Mouse (Mus musculus) lung, postnatal 14 days (tissue): ENCODE data around the gene Itgav.
A peak's percentile ranks its signal among the peaks of the same experiment; 100 is the strongest.

Source experiments
- DNase-seq: peaks from one replicate; pipeline ENCODE4 v3.0.0; 2021

Itgav gene

DNA sequence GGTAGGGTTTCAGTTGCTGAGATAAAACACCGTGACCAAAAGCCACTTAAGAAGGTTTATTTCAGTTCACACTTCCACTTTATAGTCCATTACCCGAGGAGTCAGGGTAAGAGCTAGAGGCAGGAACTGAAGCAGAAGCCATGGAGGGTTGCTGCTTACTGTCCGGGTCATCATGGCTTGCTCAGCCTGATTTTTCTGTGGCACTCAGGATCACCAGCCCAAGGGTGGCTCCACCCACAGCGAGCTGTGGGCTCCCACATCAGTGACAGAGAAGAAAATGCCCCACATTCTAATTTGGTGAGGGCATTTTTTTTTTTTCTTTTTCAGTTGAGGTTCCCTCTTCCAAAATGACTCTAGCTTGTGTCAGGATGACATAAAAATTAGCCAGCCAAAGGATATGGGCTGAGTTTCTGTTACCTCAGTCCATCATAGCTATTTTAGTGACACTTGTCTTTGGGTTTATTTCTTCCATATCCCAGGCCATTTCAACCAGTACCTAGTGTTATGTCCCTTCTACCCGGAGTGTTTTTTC is 30.2 kb downstream of the Itgav start:
- no peak for DNase-seq

DNA sequence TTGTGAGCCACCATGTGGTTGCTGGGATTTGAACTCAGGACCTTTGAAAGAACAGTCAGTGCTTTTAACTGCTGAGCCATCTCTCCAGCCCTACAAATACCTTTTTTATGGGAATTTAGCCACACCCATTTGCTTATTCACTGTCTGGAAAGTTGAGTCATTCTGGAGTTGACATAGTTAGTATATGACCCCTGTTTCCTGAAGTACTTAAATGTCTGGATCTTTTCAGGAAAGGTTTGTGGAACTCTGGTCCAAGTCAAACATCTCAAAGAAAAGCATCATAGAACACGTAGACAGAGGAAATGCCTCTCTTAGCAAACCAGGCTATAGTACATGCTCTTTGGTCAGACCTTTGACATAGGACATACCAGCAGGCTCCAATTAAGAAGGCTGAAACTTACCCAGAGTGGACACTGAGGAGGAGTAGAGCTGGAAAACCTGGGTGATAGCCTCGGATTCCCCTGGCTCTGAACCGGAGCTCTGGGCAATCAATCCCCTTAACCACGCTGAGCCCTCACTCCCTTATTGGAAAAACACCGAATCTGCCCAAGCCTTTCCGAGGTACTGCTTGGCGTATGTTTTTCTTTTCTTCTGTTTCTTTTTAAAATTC is 34.5 kb downstream of the Itgav start:
- no peak for DNase-seq

DNA sequence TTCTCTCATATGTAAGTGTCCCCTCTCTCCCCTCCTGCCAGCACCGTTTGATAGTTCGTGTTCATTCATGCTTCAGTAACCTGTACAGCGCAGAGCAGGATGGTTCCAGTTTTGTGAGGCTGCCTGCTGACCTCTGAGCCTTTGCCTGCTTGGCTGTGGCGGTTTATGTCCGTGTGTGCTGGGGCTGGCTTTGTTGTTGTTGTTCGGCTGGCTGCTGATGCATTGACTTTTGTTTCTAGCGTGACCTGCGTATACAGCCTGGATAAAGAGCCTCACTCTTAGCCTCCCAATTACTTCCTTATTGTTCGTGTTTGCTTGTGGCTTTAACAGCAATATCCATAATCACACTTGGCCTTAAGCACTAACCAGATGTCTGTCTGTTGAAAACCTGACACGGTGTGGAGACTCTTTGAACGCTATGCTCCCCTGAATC is 35.0 kb downstream of the Itgav start:
- no peak for DNase-seq

GRCm38 (mm10) chr2:83759667-83760066 is 35.5 kb downstream of the Itgav start:
- DNase-seq: no peak

- DNase-seq: no peak
Measured at GRCm38 (mm10) chr2:83760112-83760511, 35.9 kb downstream of the Itgav start.

- no peak for DNase-seq
Measured at GRCm38 (mm10) chr2:83761506-83761905, 37.3 kb downstream of the Itgav start.

DNA sequence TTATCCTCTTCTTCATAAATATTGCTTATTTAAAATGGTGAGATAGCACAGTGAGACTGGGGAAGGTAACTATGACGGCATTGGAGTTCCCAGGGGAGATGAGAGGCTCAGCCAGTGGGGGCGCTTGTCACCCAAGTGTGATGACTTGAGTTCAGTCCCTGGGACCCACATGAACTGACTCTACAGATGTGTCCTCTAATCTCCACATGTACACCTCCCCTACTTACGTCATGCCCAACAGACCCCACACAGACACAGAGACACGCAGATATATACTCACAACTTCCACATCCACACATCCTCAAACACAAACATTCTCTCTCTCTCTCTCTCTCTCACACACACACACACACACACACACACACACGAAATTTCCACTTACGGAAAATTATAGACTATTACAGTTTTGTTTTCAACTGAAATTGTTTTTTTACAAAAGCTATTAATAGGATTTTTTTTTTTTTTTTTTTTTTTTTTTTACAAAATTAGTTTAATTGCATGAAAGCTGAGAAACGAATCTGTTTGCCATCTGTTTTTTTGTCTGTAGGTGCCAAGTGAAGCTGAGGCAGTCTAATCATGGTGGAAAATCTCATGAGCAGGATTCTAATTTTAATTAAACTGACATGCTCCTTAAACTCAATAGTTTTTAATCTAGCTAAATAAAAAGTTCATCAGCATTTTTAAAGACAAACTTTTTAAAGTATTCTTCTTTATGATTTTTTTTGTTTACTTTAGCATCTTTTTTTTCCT is 38.1 kb downstream of the Itgav start:
- no peak for DNase-seq

DNA sequence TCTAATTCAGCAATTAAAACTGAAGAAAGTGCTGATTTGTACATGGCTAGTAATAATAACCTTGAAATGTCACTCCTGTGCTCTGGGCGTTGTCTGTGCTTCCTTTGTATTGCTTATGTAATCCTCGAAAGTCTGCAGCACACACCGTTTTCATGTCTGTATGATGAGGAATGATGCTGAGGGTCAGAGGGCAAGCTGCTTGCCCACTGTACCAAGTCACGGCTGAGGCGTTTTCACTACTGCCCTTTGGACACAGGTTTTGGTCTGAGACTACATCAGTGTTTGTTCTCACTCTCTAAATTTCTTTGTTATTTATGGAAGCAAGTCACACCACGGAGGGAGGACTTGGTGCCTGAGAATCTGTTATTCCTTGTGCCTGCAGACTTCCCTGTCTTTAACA is 41.9 kb downstream of the Itgav start:
- DNase-seq: no peak

- no peak for DNase-seq
Measured at GRCm38 (mm10) chr2:83766878-83767277, 42.7 kb downstream of the Itgav start.

DNA sequence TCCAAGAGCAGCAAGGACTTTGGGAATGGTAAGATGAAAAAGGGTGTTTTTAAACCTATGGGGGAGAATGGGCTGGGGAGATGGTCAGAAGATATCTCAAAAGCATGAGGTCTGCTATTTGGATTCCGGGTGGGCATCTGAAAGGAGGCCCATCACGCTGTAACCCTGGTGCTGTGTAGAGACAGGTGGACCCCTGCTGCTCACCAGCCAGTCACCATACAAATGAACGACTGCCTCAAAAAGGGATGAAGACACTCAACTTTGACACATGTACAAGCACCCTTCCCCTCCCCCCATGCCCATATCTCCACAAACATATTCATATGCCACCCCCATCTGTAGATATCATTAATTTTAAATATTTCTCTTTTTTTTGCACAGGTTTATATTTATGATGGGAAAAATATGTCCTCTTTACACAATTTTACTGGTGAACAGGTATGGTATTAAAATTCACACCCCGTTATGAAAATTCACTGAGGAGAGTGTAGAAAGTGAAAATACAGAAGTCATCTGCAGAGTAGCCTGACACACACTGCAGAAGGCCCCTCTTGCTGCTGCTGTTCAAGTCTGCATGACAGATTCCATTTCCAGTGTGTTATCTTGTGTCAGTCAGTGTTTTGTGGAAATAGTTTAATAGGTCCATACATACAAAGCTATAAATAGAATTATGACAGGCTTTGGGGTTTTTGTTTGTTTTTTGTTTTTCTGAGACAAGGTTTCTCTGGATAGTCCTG is 44.3 kb downstream of the Itgav start:
- no peak for DNase-seq

DNA sequence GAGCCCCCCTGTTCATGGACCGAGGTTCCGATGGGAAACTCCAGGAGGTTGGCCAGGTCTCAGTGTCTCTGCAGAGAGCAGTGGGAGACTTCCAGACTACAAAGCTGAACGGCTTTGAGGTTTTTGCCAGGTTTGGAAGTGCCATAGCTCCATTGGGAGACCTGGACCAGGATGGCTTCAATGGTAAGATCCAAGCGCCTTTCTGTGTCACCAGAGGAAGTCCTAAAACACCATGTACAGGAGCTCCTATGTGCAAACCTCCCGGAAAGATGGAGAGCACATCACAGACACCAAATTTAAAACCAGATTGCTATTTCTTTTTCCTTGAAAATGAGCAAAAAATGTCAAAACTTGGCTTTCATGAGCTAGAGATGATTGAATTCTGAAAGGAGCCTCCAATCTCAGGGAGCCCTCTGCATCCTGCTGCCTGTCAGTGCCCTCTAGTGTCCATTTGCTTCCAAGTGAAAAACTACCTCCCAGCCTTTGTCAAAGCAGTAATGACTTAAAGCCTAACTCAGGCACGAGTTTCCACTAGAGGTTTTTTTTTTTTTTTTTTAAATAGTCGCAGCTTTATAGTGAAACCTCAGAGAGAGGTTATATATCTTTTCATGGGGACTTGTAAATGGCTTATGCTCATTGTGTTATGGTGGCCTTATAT is 47.1 kb downstream of the Itgav start:
- peak; percentile 73 for DNase-seq

GRCm38 (mm10) chr2:83791330-83792073 is 67.3 kb downstream of the Itgav start:
- DNase-seq: no peak

DNA sequence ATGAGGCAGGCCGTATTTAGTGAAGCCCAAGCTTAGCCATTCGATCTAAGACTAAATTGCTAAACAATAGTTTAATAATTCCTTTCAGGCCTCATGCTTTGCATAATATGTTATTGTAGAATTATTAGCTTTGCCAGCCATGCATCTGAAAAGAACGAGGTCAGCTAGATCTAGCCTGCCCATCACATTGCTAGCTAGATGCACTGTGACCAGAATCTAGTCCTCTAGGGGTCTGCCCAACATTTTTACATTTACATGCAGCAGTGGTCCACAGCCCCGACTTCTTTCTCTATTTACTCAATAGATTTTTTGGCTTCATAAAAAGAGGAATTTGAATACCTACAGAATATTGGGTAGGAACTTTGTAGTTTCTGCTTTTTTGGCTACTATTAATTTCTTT is 67.9 kb downstream of the Itgav start:
- no peak for DNase-seq

DNA sequence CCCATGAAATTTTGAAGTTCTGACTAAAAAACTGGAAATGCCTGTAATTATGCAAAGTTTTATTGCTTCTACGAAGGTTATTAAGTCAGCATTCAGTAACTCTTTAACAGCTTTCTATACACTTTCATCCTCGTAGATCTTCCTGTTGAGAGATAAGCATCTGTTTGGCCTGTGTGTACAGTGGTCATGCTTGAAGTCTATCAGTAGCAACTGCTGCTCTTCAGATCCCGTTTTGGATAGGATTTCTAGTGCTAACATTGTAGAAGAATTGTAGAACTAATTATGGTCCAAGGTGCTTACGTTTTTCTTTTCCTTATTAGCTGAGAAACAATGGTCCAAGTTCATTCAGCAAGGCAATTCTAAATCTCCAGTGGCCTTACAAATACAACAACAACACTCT is 71.6 kb downstream of the Itgav start:
- DNase-seq: no peak

DNA sequence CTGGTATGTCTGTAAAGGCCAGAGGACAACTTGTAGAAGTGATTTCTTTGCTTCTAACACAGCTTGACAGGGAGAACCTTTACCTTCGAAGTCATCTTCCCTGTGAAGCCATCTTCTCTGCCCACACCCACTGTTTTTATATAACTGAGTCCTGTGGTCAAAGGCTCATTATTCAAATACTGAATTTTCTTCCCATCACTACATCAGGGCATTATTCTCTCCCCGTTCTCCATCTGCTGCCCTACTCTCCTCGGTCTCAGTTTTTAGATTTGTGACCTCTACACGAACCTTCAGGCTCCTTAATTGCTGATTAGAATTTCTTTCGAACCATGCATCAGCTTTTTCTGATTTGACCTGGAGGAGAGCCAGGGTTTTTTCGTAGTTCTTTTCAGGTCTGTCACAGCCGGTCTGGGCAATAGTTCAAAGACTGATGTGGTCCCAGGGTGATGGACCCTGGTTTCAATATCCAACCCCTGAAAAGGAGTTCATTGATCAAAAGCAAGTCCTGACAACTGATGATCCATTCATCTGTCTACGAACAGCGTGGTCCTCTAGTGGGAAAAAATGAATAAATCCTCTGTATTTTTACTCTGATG is 73.8 kb downstream of the Itgav start:
- DNase-seq: no peak

DNA sequence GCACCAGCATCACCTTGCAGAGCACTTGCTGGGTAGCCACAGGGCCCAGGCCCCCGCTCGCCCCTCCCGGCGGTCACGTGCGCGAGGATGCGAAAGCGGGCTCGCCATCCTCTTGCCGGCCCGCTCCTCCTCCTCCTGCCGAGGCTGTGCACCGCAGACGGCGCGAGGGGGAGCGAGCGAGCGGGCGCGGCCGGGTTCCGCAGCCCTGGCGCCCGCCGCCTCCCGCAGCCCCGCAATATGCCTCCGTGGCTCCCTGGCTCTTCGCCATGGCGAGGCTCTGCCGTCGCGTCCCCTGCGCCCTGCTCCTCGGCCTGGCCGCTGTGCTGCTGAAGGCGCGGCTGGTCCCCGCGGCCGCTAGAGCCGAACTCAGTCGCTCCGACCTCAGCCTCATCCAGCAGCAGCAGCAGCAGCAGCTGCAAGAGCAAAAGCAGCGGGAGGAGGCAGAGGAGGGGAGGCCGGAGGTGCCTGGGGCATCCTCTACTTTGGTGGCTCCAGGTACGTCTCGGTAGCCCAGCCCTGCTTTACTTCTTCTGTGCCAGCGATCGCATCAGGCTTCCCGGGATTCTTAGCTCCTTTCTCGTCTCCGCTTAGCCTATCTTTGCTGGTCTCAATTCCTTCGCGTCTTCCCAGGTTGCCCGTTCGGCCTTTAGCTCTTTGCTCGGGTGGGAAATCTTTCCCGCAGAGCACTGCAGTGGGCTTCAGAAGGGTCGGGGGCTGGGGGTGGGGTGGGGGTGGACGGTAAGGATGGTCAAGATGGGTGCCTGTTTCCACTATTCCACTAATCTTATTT is 88.5 kb downstream of the Itgav start, which contains the start of gene Fam171b:
Gene Fam171b (plus strand): TSS at position 154 of the 790 bp plus-strand sequence.
- peak; percentile 63 for DNase-seq

- no peak for DNase-seq
Measured at GRCm38 (mm10) chr2:83813273-83813892, 89.2 kb downstream of the Itgav start.

GRCm38 (mm10) chr2:83814009-83814408 is 89.8 kb downstream of the Itgav start:
- DNase-seq: no peak

- DNase-seq: no peak
Measured at GRCm38 (mm10) chr2:83816147-83816546, 92.0 kb downstream of the Itgav start.

GRCm38 (mm10) chr2:83825161-83825560 is 101.0 kb downstream of the Itgav start:
- DNase-seq: no peak
